Mouse (Mus musculus) thymus, adult 2 months (tissue): ENCODE measurements around the gene Mup5.

Experiments
- CTCF ChIP-seq: fragments of 200-500 bp; IDR thresholded peaks from 2 replicates; pipeline ENCODE4 v1.5.1; 2012; ENCODE audit warnings: mild to moderate bottlenecking, control low read depth, low read length, moderate library complexity, borderline replicate concordance; ENCODE audit not compliant: control insufficient read depth, poor library complexity, insufficient read depth; ENCODE audit errors: extremely low read depth
- POLR2A ChIP-seq: fragments of 200-500 bp; IDR thresholded peaks from 2 replicates; pipeline ENCODE4 v1.6.1; 2012; ENCODE audit warnings: mild to moderate bottlenecking, low read length, control low read depth, moderate library complexity; ENCODE audit not compliant: control insufficient read depth, poor library complexity, insufficient read depth; ENCODE audit errors: extremely low read depth

DNA sequence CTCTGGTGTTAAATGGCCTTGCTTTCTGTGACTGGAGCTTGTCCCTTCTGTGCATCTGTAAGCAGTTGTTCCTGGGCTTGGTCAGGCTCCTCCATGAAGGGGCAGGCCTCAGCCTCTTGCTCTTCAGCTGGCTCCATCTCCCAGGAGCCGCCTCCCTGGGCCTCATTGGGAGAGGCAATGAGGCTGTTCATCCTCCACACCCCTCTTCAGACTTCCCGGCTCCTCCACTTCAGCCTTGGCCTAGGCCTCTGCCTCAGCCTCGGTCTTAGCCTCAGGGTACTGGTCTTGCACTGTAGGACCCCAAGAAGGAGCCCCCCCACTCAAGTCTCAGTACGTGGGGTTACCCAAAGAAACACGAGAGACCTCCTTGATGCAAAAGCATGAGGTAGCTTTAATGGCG lies 20.3 kb upstream of the Mup5 start:
- TF ChIP-seq POLR2A: no peak
- TF ChIP-seq CTCF: no peak
